10 mouse cellular contexts compared by ENCODE assay signal in the genomic region with DNA sequence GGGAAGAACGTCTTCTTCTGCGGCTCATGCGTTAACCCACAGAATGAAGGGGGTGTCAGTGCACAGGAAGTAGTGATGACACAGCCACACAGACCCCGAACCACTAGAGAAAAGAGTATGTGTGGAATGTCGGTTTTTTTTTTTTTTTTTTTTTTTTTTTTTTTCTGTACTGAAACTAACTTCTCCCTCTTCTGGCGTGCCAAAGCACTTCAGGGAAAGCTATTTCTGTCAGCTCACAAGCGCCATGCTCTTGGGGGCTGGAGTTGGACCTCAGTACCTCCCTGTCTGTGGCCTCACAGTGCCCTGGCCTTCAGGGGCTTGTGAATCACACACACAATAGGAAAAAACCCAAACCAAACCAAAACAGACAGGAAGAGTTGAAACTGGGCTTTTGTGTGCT.
DNase-seq lines count a peak whose midpoint lies in the region; ATAC-seq lines count a peak whose summit lies in the region.
"Had no signal": no experiment of that assay in that cellular context is flagged by ENCODE, and none has a peak within 500 bp of the region (broad histone marks: within the 10 kb centered on the region; RNA-seq: fewer than 3 reads in every experiment).

No protein-coding gene starts in this region.

- peak overlapping the region; percentile 14; the same call in 1 of the 2 replicates for H3K4me2 ChIP-seq in kidney, embryonic 16.5 days (replicated peaks; ENCODE audit: low read depth, low read length)
- H3K4me2 ChIP-seq in heart, embryonic 15.5 days, result peak overlapping the region; percentile 46
- H3K4me2 ChIP-seq in forebrain, embryonic 13.5 days, result no peak overlapping the region
- H3K4me2 ChIP-seq: forebrain, embryonic 12.5 days had no signal

- H3K36me3 ChIP-seq in kidney, embryonic 16.5 days (ENCODE audit: insufficient read depth, low read length), result no peaks in the 10 kb centered on the region
- no peaks in the 10 kb centered on the region for H3K36me3 ChIP-seq in heart, embryonic 15.5 days
- no peaks in the 10 kb centered on the region for H3K36me3 ChIP-seq in forebrain, embryonic 13.5 days (ENCODE audit: poor library complexity, severe bottlenecking)
- H3K36me3 ChIP-seq: forebrain, embryonic 12.5 days had no signal

- no peak overlapping the region for H3K9ac ChIP-seq in kidney, embryonic 16.5 days (replicated peaks; ENCODE audit: low read length)
- H3K9ac ChIP-seq in heart, embryonic 15.5 days, result peak overlapping the region; percentile 25
- H3K9ac ChIP-seq in forebrain, embryonic 13.5 days, result no peak overlapping the region
- H3K9ac ChIP-seq: forebrain, embryonic 12.5 days had no signal

- DNase-seq in kidney, adult 18-20 months, result no peak
- DNase-seq in 3T3-L1 (ENCODE audit: low read depth, low spot score), result peak; percentile 86
- DNase-seq in ZHBTc4 (ENCODE audit: low read depth, low spot score), result peak; percentile 48
- DNase-seq in cerebellum, postnatal 25 days, result no peak
- no peak for DNase-seq in frontal cortex, postnatal 10 days (ENCODE audit: low spot score in 2 of 2)
- DNase-seq: thymus, postnatal 14 days had no signal

- no peak overlapping the region for H3K27ac ChIP-seq in kidney, embryonic 16.5 days (ENCODE audit: low read length)
- peak overlapping the region; percentile 66 for H3K27ac ChIP-seq in heart, embryonic 15.5 days
- H3K27ac ChIP-seq in forebrain, embryonic 13.5 days, result no peak overlapping the region
- H3K27ac ChIP-seq: forebrain, embryonic 12.5 days had no signal

- peaks cover 10% of the 10 kb centered on the region for H3K27me3 ChIP-seq in kidney, embryonic 16.5 days (ENCODE audit: insufficient read depth, low read length)
- peaks cover 10% of the 10 kb centered on the region; the same call in 1 of the 2 replicates for H3K27me3 ChIP-seq in heart, embryonic 15.5 days
- H3K27me3 ChIP-seq in forebrain, embryonic 13.5 days, result peaks cover 15% of the 10 kb centered on the region

- ATAC-seq in kidney, embryonic 16.5 days (ENCODE audit: low FRiP score, low TSS enrichment), result no peak
- ATAC-seq in heart, embryonic 15.5 days (replicated peaks; ENCODE audit: insufficient number of reproducible peaks, insufficient read depth, low FRiP score, low read depth), result no peak
- ATAC-seq in forebrain, embryonic 13.5 days, result no peak

- 25% methylated on average over 7 of the region's 7 CpGs for WGBS in kidney, embryonic 16.5 days
- WGBS in heart, embryonic 15.5 days, result 4% methylated on average over 7 of the region's 7 CpGs
- 69% methylated on average over 7 of the region's 7 CpGs for WGBS in forebrain, embryonic 13.5 days

- H3K9me3 ChIP-seq in kidney, embryonic 16.5 days (ENCODE audit: low read length), result no peaks in the 10 kb centered on the region
- no peaks in the 10 kb centered on the region for H3K9me3 ChIP-seq in heart, embryonic 15.5 days (replicated peaks)
- no peaks in the 10 kb centered on the region for H3K9me3 ChIP-seq in forebrain, embryonic 13.5 days (replicated peaks)
- H3K9me3 ChIP-seq: forebrain, embryonic 12.5 days had no signal

- no peak overlapping the region for H3K4me3 ChIP-seq in kidney, embryonic 16.5 days (ENCODE audit: low read length)
- H3K4me3 ChIP-seq in heart, embryonic 15.5 days, result no peak overlapping the region
- H3K4me3 ChIP-seq in forebrain, embryonic 13.5 days, result no peak overlapping the region
- H3K4me3 ChIP-seq: forebrain, embryonic 12.5 days had no signal

- peaks cover 26% of the 10 kb centered on the region for H3K4me1 ChIP-seq in kidney, embryonic 16.5 days (ENCODE audit: insufficient read depth, low read length)
- H3K4me1 ChIP-seq in heart, embryonic 15.5 days (replicated peaks), result peaks cover 34% of the 10 kb centered on the region
- peaks cover 20% of the 10 kb centered on the region for H3K4me1 ChIP-seq in forebrain, embryonic 13.5 days

Comparison
In these comparisons a context has a peak if more than half of its experiments do, and no peak if none do; other contexts are left out.
1. DNase-seq: peak in 3T3-L1 (single experiment) and ZHBTc4 (single experiment); none in kidney, adult 18-20 months (single experiment), cerebellum, postnatal 25 days (0 of 2) and frontal cortex, postnatal 10 days (0 of 2).